Mouse (Mus musculus): ENCODE data around the gene Dctd. TPM values are rescaled to one million over a fixed set of nuclear protein-coding genes. Genes with fewer than 3 reads are reported as not detected.
"Not testable (repeated sequence)": the region's sequence is repeated elsewhere in the genome, so short reads cannot be mapped to it uniquely, and the experiment has no call there.

Gene Dctd
- polyA plus RNA-seq, 1 experiment from 2014 or later, result 21.2 TPM

DNA sequence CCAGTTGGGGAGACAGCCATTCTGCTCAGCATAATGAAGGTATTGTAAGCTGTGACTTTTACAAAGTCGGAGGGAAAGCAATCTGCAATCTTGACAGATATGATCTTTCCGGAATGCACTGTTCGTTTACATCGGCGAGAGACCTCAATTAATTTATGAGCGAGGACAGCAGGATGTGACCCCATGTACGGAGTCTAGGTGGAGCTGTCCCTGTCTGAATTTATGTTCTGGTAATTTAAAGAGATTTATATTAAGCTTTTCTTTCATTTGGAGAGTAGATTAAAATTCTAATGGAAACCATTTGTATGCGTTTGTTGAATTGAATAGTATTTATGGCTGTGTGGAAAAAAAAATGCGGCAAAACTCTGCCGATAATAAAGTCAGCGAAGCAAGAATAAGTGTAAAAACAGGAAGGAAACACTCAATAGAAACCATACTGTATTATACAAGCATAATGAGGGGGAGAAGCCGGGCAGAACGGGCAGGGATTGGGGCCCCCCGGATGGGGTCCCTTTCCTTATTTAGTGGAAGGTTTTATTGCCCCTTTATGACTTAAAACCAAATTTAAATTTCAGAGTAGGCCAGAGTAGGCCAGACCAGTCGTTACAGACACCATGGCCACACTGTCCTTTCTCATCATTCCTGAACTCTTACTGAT is 59.8 kb downstream of the Dctd start:
- H3K27ac ChIP-seq (ENCODE audit: low read depth, low read length), result no peak overlapping the region
- peaks cover 3% of the 10 kb centered on the region; the same call in 1 of the 2 replicates for H3K27me3 ChIP-seq (ENCODE audit: control insufficient read depth, insufficient read depth, low read length)
- H3K4me1 ChIP-seq (ENCODE audit: control insufficient read depth, insufficient read depth, low read length), result peaks cover 9% of the 10 kb centered on the region
- no peak for ATAC-seq (ENCODE audit: low FRiP score)
- DNase-seq (ENCODE audit: low spot score, missing footprints), result no peak
- no peaks in the 10 kb centered on the region for H3K36me3 ChIP-seq (ENCODE audit: control insufficient read depth, insufficient read depth, low read length)
- no peaks in the 10 kb centered on the region for H3K9me3 ChIP-seq (ENCODE audit: control insufficient read depth, low read length)
- H3K4me2 ChIP-seq, result no peak overlapping the region
- no peak overlapping the region for H3K9ac ChIP-seq (ENCODE audit: low read length)
- 82% methylated on average over 15 of the region's 15 CpGs for WGBS
- H3K4me3 ChIP-seq (ENCODE audit: low read depth, low read length), result no peak overlapping the region

DNA sequence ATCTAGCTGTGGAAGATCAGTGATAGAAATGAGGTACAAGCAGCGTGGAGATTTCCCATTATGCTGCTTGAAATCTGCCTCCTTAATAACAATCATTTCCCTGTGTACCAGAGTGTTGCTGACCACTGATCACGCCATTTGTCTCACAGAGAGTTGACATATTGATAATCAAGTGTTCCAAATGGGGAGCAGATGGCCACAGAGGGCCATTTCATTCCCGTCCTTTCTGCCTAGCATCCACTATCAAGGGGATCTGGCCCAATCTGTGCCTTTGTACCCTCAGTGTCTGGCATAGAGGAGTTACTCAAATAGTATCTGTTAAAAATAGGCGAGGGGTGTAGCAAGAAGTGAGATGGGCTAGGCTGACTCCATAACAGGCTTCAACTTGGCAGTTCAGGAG is 78.5 kb downstream of the Dctd start:
- WGBS, result 85% methylated on average over 4 of the region's 4 CpGs
- H3K27me3 ChIP-seq (ENCODE audit: control insufficient read depth, insufficient read depth, low read length), result no peaks in the 10 kb centered on the region

DNA sequence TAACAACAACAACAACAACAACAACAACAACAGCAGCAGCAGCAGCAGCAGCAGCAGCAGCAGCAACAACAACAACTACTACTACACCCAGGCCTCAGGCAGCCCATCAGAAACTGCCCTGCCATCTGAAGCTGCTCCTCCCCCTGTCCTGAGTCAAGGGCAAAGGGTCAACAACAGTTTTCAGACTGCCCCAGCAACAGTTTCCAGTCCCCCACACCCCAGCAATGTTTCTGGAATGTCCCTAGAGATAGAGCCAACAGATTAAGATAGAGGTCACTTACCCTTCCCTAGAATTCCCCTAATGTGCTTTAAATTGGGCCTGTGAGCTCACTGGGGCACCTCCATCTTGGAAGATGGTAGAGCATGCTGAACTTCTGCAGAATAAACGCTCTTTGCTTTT is 79.0 kb downstream of the Dctd start:
- no peak overlapping the region for H3K27ac ChIP-seq (ENCODE audit: low read depth, low read length)
- peaks cover 11% of the 10 kb centered on the region for H3K4me1 ChIP-seq (ENCODE audit: control insufficient read depth, insufficient read depth, low read length)
- H3K27me3 ChIP-seq (ENCODE audit: control insufficient read depth, insufficient read depth, low read length), result no peaks in the 10 kb centered on the region
- H3K9ac ChIP-seq (ENCODE audit: low read length), result no peak overlapping the region
- WGBS, result 91% methylated on average over 1 of the region's 1 CpGs
- H3K36me3 ChIP-seq (ENCODE audit: control insufficient read depth, insufficient read depth, low read length), result no peaks in the 10 kb centered on the region
- H3K9me3 ChIP-seq (ENCODE audit: control insufficient read depth, low read length), result no peaks in the 10 kb centered on the region; the same call in 1 of the 2 replicates
- no peak for ATAC-seq (ENCODE audit: low FRiP score)
- no peak for DNase-seq (ENCODE audit: low spot score, missing footprints)
- H3K4me2 ChIP-seq, result no peak overlapping the region
- no peak overlapping the region for H3K4me3 ChIP-seq (ENCODE audit: low read depth, low read length)

More for the DNA sequence above, 78.5 kb downstream of the Dctd start:
- Histone ChIP-seq H3K4me3 (ENCODE audit: low read depth, low read length) (no peak overlapping the region), H3K9ac (ENCODE audit: low read length) (no peak overlapping the region), H3K4me2 (no peak overlapping the region), H3K9me3 (ENCODE audit: control insufficient read depth, low read length) (no peaks in the 10 kb centered on the region; the same call in 1 of the 2 replicates), H3K36me3 (ENCODE audit: control insufficient read depth, insufficient read depth, low read length) (no peaks in the 10 kb centered on the region), H3K4me1 (ENCODE audit: control insufficient read depth, insufficient read depth, low read length) (peaks cover 11% of the 10 kb centered on the region), H3K27ac (ENCODE audit: low read depth, low read length) (no peak overlapping the region)
- no peak for ATAC-seq (ENCODE audit: low FRiP score)
- no peak for DNase-seq (ENCODE audit: low spot score, missing footprints)

DNA sequence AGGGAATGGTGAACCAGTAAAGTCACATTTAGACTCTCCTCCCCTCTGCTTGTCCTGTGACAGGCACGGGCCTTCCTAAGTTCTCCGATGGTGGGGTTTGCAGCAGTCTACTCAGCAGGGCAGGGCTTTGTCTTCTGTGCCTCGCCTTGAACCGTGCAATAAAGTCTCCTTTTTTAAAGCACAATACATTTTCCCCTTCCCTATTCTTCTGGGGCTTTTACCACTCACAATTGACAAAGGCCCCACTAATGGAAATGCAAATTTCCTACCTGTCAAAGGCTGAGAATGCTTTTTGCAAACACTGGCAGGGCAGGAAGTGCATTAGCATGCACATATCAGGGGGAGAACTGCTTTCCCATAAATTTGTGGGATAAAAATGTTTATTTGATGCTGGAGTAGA is 80.1 kb downstream of the Dctd start:
- H3K27me3 ChIP-seq (ENCODE audit: control insufficient read depth, insufficient read depth, low read length), result no peaks in the 10 kb centered on the region
- no peak overlapping the region for H3K4me3 ChIP-seq (ENCODE audit: low read depth, low read length)
- peak; percentile 87 for DNase-seq (ENCODE audit: low spot score, missing footprints)
- 0 out of 2 replicates have a peak overlapping the region, but pooled peaks have one; percentile 11 for H3K27ac ChIP-seq (ENCODE audit: low read depth, low read length)
- H3K4me1 ChIP-seq (ENCODE audit: control insufficient read depth, insufficient read depth, low read length), result peaks cover 11% of the 10 kb centered on the region
- no peak overlapping the region for H3K9ac ChIP-seq (ENCODE audit: low read length)
- 18% methylated on average over 4 of the region's 4 CpGs for WGBS
- no peak overlapping the region for H3K4me2 ChIP-seq
- H3K36me3 ChIP-seq (ENCODE audit: control insufficient read depth, insufficient read depth, low read length), result no peaks in the 10 kb centered on the region
- peak; percentile 73; the same call in 1 of the 2 replicates for ATAC-seq (ENCODE audit: low FRiP score)
- no peaks in the 10 kb centered on the region; the same call in 1 of the 2 replicates for H3K9me3 ChIP-seq (ENCODE audit: control insufficient read depth, low read length)

DNA sequence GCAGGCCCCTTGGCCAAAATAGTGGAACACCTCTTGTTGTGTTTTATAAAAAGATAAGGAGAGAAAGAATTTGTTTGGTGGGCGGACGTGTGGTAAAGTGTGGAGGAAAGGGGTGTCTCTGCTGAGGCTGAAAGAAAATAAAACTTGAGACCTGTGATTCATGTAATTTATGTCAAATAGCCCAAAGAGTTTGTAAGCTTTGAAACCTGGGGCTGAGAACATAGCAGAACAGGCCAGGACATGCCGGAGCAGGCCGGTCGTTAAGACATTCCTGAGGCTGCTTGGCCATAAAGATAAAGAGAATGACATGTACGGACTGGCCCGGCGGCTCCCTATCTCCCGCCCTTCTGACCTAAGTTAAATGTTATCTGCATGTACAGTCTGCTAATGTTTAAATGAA is 81.3 kb downstream of the Dctd start:
- H3K4me3 ChIP-seq (ENCODE audit: low read depth, low read length); ATAC-seq (ENCODE audit: low FRiP score); H3K9ac ChIP-seq (ENCODE audit: low read length); H3K4me2 ChIP-seq; H3K27me3 ChIP-seq (ENCODE audit: control insufficient read depth, insufficient read depth, low read length); H3K9me3 ChIP-seq (ENCODE audit: control insufficient read depth, low read length); H3K27ac ChIP-seq (ENCODE audit: low read depth, low read length); DNase-seq (ENCODE audit: low spot score, missing footprints); H3K36me3 ChIP-seq (ENCODE audit: control insufficient read depth, insufficient read depth, low read length): not testable (repeated sequence)
- peaks cover 11% of the 10 kb centered on the region for H3K4me1 ChIP-seq (ENCODE audit: control insufficient read depth, insufficient read depth, low read length)
- 98% methylated on average over 9 of the region's 9 CpGs for WGBS

DNA sequence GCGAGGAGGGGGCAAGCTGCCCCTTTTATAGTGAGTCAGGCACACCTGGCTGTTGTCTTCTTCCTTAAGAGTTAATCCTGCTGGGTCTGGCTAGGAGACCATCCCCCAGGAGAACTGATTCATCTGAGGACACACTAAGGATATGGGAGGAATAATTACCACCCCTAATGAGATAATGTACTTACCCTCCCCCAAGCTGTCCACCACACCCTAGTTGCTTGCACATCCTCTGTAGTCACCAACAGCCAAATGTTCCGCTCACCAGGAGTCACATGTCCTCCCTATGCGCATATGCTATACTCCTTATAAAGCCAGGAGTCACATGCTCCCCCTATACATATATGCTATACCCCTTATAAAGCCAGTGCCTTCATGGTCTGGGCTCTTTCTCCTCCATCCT is 82.1 kb downstream of the Dctd start:
- ATAC-seq (ENCODE audit: low FRiP score) (no peak), DNase-seq (ENCODE audit: low spot score, missing footprints) (no peak)
- Histone ChIP-seq H3K27me3 (ENCODE audit: control insufficient read depth, insufficient read depth, low read length) (no peaks in the 10 kb centered on the region), H3K9me3 (ENCODE audit: control insufficient read depth, low read length) (no peaks in the 10 kb centered on the region; the same call in 1 of the 2 replicates), H3K9ac (ENCODE audit: low read length) (no peak overlapping the region), H3K4me1 (ENCODE audit: control insufficient read depth, insufficient read depth, low read length) (peaks cover 11% of the 10 kb centered on the region), H3K27ac (ENCODE audit: low read depth, low read length) (no peak overlapping the region), H3K36me3 (ENCODE audit: control insufficient read depth, insufficient read depth, low read length) (no peaks in the 10 kb centered on the region), H3K4me2 (no peak overlapping the region), H3K4me3 (ENCODE audit: low read depth, low read length) (no peak overlapping the region)
- WGBS, result 100% methylated on average over 3 of the region's 3 CpGs

DNA sequence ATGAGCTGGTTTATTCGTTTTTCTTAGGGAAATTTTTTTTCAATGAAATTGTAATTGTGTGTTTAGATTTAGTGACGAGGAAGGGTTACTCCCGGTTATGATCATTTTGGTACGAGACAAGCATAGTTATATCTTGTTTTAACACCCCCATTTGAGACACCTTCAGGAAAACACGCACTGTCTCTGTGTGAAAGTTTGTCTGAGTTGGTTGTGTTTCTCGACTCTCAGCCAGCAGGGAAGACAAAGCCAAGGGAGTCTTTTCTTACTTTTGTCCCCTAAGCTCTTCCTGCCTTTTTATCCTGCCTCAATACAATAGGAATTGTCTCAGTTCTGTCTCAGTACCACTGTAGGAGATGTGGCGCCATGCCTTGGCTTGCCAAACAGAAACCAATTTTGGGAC is 84.9 kb downstream of the Dctd start:
- no peaks in the 10 kb centered on the region for H3K27me3 ChIP-seq (ENCODE audit: control insufficient read depth, insufficient read depth, low read length)
- no peak for ATAC-seq (ENCODE audit: low FRiP score)
- 75% methylated on average over 7 of the region's 7 CpGs for WGBS

DNA sequence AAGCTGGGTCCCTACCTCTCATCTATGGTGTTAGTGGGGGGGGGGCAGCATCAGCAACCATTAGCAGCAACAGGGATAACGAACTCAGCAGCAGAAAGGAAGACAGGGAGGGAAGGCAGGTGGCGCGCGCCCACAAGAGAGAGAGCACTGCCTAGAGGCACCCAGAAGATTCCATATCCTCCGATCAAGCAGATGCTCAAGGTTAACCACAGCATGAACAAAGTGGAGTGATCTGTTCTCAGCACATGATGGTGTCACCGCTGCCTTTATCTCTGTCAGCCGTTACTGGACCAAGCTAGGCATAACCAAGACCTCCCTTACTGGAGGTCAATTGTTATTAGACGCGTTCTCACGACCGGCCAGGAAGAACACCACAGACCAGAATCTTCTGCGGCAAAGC is 89.7 kb downstream of the Dctd start:
- no peak overlapping the region for H3K4me2 ChIP-seq
- no peak overlapping the region for H3K9ac ChIP-seq (ENCODE audit: low read length)
- H3K4me3 ChIP-seq (ENCODE audit: low read depth, low read length), result no peak overlapping the region
- 97% methylated on average over 12 of the region's 12 CpGs for WGBS
- H3K9me3 ChIP-seq (ENCODE audit: control insufficient read depth, low read length), result no peaks in the 10 kb centered on the region
- no peak for ATAC-seq (ENCODE audit: low FRiP score)
- H3K27me3 ChIP-seq (ENCODE audit: control insufficient read depth, insufficient read depth, low read length), result no peaks in the 10 kb centered on the region
- H3K27ac ChIP-seq (ENCODE audit: low read depth, low read length), result no peak overlapping the region
- no peaks in the 10 kb centered on the region for H3K36me3 ChIP-seq (ENCODE audit: control insufficient read depth, insufficient read depth, low read length)
- DNase-seq (ENCODE audit: low spot score, missing footprints), result no peak
- no peaks in the 10 kb centered on the region for H3K4me1 ChIP-seq (ENCODE audit: control insufficient read depth, insufficient read depth, low read length)

More for the DNA sequence above, 84.9 kb downstream of the Dctd start:
- Histone ChIP-seq H3K27ac (ENCODE audit: low read depth, low read length) (no peak overlapping the region), H3K36me3 (ENCODE audit: control insufficient read depth, insufficient read depth, low read length) (no peaks in the 10 kb centered on the region), H3K9ac (ENCODE audit: low read length) (no peak overlapping the region), H3K9me3 (ENCODE audit: control insufficient read depth, low read length) (no peaks in the 10 kb centered on the region; the same call in 1 of the 2 replicates), H3K4me2 (no peak overlapping the region), H3K4me3 (ENCODE audit: low read depth, low read length) (no peak overlapping the region), H3K4me1 (ENCODE audit: control insufficient read depth, insufficient read depth, low read length) (peaks cover 6% of the 10 kb centered on the region)
- DNase-seq (ENCODE audit: low spot score, missing footprints), result no peak

DNA sequence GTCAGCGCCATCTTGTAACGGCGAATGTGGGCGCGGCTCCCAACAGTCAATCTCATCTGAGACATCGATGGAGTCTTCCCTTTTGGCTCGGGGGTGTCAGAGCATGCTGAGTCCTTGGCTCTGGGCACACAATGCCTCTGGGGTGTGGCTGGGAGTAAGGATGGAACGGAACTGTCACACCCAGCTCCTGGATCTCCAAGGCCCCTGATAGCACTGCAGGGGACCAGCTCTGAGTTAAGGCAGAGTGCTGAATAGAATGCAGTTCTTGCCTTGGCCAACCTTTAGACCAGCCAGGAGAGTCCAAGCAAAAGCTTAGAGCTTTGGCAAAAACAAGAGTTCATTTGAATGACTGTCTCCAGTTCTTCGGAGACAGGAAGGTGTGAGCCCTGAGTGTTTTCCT is 97.1 kb downstream of the Dctd start:
- DNase-seq (ENCODE audit: low spot score, missing footprints) (no peak), ATAC-seq (ENCODE audit: low FRiP score) (no peak)
- H3K4me1 ChIP-seq (ENCODE audit: control insufficient read depth, insufficient read depth, low read length), result no peaks in the 10 kb centered on the region
- no peaks in the 10 kb centered on the region for H3K36me3 ChIP-seq (ENCODE audit: control insufficient read depth, insufficient read depth, low read length)
- no peak overlapping the region for H3K27ac ChIP-seq (ENCODE audit: low read depth, low read length)
- no peak overlapping the region for H3K4me3 ChIP-seq (ENCODE audit: low read depth, low read length)
- no peak overlapping the region for H3K9ac ChIP-seq (ENCODE audit: low read length)
- H3K4me2 ChIP-seq, result no peak overlapping the region
- H3K9me3 ChIP-seq (ENCODE audit: control insufficient read depth, low read length), result 0 out of 2 replicates have a peak, but pooled peaks cover 3% of the 10 kb centered on the region
- 96% methylated on average over 9 of the region's 9 CpGs for WGBS
- no peaks in the 10 kb centered on the region for H3K27me3 ChIP-seq (ENCODE audit: control insufficient read depth, insufficient read depth, low read length)
